Mouse (Mus musculus) layer of hippocampus, postnatal 36 days (tissue): ENCODE results near the gene Gna12. TPM values are rescaled to one million over a fixed set of nuclear protein-coding genes. Genes with fewer than 3 reads are reported as not detected.
A peak's percentile ranks its signal among the peaks of the same experiment; 100 is the strongest.

Experiments used
- DNase-seq, 2 experiments: peaks; one replicate each; pipeline ENCODE4 v3.0.0; 2022
- total RNA-seq, 2 experiments: library from RNA; stranded (reverse); gene quantifications; 2 replicates each; pipeline ENCODE4 v1.2.3; 2021

The Gna12 gene
- total RNA-seq, 2 experiments from 2014 or later = 94.9 to 97.7 TPM

DNA sequence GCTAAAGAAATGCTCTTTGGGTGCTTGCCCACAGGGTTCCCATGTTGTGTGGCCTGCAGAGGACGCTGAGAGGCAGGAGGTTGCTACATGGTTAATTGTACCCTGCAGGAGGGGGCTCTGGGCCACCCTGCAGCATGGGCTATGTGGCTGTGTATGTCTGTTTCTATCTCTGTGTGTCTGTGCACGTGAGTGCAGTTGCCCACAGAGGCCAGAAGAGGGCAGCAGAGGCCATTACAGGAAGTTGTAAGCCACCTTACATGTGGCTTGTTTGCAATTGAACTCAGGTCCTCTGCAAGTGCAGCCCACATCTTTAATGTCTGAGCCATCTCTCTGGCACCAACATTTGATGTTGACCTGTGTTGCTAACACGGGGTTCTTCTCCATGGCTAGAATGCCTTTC lies 77.6 kb downstream of the Gna12 start:
- no peak for DNase-seq

DNA sequence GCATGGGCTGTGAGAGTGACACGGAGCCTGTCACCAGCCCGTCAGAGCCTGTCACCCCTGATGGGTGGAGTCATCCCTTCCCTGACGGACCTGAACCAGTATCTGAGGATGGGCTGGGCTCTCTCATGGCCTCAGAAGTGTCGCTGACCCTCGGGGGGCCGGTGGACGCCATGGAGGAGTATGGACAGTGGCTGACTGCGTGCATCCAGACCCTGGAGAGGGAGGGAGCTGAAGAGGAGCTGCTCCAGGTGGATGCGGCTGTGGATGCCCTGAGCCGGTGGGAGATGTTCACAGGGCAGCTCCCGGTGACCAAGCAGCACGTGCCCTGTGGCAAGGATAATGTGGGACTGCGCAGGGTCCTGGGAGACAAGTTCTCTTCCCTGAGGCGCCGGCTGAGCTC lies 78.2 kb downstream of the Gna12 start:
- DNase-seq = no peak

DNA sequence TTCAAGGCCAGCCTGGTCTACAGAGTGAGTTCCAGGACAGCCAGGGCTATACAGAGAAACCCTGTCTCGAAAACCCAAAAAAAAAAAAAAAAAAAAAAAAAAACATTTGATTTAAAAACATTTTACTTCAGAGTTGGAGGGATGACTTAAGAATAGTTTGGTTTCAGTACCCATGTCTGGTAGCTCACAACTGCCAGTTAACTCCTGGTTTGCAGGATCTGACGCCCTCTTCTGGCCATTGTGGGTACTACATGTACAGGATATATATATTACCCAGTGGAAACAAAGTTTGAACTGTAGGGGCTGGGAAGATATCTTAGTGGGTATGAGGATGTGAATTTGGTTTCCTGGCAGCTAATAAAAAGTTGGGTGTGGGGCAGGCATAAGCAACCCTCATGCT lies 79.3 kb downstream of the Gna12 start:
- DNase-seq = no peak

DNA sequence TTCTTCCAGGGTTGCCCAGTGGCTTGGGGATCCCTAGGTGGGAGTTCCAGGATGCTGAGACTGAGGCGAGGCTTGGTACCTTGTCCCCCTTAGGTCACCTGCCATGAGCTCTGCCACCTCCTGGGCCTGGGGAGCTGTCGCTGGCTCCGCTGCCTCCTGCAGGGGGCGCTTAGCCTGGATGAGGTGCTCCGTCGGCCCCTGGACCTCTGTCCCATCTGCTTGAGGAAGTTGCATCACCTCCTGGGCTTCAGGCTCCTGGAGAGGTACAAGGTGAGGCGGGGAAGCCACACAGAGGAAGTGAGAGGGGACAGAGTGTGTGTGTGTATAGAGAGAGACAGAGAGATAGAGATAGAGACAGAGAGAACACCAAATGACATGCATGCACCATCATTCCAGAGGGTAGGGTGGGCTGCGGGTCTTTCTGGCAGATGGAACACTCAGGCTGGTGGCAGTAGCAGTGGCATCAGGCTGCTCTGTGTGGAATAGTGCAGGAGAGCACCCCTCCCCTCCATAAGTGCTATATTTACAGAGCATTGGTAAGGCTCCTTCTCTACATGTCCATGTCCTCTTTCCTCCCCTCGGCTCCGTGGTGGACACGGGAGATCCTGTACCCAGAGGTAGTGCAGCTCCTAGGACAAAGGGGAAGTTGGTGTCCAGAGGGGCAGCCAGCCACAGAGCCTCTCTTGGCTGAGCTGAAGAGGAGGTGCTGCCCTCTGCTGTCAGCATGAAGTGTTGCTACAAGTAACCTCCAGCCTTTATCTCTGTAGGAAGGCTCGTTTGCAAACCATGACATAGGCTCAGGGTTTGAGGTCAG lies 81.0 kb downstream of the Gna12 start:
- peak; percentile 69 to 70 for DNase-seq

DNA sequence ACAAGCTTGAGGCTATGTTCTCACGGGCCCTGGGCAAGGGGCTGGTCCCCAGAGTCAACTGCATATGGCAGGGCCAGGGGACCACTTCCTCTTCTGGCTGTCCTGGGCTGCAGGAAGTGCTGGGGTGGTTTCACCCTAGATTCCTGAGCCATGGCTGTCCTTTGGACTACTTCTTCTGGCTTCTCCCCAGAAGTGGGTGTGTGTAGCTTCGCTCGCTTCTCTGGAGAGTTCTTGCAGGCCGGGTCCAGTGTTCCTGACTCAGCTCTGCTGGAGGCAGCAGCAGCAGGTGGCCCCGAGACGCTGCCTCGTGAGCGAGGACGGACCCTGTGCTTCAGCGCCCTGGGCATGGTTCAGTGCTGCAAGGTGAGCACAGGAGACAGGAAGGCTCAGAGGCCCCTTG lies 81.8 kb downstream of the Gna12 start:
- no peak for DNase-seq

DNA sequence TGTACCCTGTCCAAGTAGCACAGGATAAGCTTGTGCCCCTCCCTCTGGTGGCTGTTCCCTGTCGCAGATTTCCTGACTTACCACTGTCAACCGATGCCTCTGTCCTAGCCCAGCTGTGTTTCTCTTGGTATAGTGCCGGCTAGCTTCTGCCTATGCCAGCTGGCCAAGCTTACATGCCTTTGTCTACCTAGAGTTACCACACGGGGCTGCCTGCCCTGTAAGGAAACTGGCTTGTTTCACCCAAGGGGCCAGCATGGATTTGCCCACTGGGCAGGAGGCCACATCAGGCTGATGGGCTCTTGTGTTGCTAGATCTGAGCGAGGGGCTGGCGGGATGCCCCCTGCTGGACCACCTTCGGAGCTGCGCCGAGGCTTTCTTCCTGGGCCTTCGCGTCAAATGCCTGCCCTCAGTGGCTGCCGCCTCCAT lies 86.5 kb downstream of the Gna12 start:
- DNase-seq = no peak

DNA sequence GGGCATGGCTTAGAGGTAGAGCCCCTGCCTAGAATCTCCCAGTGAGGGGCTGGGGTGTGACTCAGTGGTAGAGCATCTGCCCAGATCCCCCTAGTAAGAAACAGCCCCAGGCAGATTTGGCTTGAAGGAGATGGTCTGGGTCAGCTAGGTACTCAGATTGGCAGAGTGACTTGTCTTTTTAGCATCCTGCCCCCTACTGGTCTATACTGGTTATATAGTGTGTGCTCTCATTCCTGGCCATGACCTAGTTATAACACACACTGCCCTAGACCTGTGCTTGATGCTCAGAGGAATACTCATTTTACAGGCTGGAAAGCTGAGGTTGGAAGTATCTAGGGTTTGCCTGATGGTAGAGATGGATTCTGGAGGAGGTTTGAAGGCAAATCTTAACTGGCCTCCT lies 88.4 kb downstream of the Gna12 start:
- DNase-seq = no peak

DNA sequence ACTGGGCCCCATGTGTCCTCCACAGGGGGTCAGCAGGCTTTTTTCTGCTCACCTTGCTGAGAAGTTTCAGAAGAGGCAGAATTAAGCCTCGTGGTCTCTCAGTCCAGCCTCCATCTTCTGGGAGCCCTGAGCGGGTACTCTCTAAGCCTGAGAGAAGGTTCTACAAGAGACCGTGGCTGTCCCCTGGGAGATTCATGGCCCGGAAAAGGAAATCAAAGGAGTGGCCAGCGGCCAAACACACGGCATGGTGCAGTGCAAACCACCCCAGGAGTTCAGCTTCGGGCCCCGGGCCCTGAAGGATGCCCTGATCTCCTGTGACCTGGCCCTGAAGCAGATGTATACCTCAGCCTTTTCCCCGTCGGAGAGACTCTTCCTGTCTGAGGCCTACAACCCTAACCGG lies 89.2 kb downstream of the Gna12 start:
- DNase-seq = no peak

DNA sequence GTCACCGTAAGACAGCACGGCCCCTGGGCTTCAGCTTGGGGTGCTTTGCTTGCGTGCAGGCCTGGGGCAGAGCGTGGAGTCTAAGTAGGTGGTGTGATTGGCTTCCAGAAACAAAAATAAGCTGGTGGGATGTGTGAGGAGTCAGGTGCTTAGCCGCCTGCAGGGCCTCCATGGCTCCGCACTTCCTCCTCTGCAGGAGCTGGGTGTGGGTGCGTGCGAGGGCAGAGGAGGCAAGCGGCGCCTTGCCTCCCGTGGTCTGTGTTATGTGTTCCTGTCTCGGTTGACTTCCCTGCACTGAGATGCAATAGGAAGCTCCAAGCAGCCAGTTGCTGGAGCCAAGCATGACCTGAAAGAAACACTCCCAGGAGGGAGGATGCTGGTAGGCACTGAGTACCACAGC lies 90.4 kb downstream of the Gna12 start:
- no peak for DNase-seq

DNA sequence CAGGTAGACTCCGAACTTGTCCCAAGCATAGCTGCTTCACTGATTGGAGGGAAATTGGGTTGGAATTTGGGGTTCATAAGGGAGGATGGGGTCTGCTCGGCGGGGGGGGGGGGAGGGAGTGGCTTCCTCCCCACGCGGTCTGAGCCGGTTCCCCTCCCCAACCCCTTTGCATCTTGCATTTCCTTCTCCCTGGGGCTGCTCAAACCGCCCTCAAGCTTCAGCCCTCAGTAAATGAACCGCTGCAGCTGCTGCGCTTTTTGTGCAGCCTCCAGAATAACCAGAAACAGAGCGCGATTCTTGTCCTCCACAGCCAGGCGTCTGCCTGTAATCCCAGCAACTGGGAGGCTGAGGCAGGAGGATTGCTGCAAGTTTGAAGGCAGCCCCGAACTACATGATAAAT lies 94.1 kb downstream of the Gna12 start:
- no peak for DNase-seq

DNA sequence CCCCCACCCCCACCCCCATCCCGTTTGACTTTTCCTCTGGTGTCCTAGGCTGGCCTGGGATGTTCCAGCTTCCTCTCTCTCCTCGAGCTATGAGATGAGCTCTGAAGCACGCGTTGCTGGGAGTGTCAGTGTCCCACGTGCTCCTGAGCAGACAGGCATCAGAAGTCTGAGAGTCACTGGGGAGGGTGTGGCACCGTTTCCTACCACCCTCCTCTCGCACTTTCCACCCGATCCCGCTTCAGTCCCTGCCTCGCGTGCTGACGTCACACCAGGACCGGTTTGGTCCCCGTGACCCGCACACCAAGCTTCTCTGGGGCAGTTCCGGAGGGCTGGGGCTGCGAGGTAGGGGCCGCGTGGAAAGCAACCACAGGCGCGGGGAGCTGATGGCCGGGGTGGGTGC lies 94.9 kb downstream of the Gna12 start:
- DNase-seq = no peak

DNA sequence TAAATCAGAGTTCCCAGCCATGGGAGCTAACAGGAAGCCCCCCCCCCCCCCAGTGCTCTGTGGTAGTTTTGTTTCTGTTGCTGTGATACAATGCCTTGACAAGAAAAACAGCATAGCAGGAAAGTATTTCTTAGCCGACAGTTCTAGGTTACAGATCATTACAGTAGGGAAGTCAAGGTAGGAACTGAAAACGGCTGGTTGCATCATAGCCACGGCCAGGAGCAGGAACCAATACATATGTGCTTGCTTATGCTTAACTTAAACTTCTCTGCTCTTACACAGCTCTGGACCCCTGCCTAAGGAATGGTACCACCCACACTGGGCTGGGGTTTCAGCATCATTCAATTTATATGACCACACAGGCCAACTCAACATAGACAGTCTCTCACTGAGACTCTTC lies 96.9 kb downstream of the Gna12 start:
- DNase-seq = no peak

DNA sequence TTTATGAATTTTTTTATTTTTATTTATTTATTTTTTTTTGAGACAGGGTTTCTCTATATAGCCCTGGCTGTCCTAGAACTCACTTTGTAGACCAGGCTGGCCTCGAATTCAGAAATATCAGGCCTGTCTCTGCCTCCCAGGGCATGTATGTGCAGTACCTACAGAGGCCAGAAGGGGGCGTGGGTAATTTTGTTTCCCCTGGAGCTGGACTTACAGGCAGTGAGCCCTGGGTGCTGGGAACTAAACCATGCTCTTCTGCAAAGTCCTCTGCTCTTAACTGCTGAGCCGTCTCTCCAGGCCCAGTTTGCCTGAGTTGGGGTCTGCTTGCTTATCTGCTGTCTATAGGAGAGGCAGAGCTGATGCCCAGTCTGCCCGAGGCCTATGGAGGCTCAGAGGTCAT lies 98.0 kb downstream of the Gna12 start:
- DNase-seq = no peak

DNA sequence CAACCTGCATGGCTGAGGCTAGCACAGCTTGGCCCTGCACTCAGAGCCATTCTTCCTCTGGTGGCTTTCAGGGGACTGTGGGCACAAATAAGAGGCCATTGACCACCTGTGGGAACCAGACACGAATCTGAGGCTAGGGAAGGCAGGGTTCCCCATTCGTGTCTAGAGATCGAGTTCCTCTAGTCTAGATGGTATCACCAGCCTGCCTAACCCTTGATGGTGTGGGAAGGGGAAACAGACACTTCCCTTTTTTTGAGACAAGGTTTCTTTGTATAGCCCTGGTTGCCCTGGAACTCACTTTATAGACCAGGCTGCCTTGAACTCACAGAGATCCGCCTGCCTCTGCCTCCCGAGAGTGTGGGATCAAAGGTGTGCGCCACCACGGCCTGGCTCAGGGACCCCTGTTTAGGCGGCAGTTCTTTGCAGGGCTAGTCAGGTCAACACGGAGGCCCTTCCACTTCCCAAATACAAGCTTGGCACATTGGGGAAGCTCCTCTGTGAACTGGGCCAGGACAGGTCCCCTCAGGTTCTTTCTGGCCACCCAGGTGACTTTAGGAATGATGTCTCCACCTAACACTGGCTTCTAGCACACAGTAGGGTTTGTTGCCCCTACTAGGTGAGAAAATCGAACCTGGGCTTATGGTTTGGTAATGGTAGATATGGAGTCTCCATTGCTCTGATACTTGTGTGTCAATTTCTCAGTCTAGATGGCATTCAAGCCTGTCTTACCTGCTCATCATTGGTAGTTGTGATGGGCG lies 99.0 kb downstream of the Gna12 start:
- no peak for DNase-seq

DNA sequence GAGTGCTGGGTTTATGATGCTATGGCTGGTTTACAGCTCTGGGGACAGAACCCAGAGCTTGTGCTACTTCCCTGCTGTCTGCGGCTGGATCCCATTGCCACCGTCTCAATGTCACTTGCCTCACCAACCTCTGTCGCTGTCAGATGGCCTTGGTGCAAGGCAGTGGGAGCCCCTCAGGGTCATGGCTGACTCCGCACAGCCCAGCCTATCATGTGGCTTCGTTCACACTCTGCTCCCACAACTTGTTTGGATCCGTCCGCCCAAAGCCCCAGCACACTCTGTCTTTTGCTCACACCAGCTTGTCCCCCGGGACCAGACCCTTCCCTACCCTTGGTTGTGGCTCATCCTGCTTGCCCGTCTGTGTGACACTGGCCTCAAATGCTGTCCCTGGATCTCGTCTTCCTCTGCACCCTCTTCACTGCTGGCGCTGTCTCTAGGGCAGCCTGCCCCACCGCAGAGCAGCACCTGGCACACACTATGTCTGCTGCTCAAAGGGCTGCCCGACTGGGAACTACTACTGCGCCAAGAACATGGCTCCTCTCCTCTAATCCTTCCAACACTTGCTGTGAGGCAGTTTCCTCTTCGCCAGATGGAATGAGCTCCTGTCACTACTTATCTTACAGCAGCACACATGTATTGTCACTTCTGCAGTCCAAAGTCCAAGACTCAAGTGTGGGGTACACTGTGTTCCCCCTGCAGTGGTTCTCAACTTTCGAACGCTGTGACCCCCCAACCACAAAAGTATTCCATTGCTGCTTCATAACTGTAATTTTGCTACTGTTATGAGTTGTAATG lies 103.1 kb downstream of the Gna12 start:
- DNase-seq = no peak

DNA sequence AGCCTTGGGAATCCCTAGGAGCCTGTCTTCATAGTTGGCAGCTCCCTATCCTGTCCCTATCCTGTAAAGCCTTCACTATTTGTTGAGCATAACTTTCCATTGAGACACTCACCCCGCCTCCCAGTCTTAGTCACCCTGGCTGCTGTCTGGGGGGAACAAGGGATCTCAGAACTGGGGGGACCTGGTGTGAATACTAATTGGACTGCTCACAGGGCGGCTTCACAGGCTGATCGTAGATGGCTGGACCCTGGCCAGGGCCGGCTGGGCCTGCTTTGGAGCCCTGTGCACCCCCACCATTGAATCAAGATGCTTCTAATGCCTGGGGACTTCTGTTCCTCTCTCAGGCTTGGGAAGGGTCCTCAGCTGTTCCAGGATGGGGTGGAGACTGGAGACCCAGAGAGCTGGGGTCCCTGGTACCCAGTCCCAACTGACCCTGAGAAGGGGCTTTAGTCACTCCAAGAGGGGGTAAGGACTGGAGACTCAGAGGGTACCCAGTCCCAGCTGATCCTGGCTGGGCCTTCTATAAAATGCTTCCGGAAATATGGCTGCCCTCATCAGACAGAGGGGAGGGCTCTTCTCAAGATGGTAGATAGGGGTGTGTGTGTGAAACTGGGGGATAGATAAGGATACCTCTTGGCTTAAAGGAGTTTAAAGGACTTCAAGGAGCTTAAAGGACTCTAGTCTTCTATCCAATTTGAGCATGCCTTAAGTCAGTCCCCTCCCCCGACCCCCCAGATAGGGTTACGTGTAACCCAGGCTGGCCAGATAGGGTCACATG lies 104.0 kb downstream of the Gna12 start:
- DNase-seq = peak in 1 of 2 experiments; percentile 58

DNA sequence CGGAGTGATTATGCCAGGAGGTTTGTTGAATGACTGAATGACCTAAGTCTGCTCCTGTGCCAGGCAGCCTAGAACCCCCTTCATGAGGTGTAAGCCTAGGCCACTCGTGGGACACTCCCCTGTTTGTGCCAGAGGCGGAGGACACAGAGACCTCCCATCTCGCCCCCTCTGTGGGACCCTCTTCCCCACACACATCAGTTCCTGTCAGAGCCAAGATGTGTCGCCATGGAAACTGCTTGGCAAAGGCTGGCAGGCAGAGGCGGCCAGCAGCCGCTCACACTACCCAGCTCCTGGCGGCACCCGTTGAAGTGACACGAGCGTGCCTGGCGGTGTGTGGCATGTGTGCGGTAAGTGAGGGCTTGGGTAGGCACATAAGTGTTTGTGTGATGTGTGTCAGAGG lies 106.4 kb downstream of the Gna12 start, which contains the start of gene Amz1:
Gene Amz1 (plus strand): TSS at position 306 of the 400 bp plus-strand sequence.
- DNase-seq = peak; percentile 68 to 76

DNA sequence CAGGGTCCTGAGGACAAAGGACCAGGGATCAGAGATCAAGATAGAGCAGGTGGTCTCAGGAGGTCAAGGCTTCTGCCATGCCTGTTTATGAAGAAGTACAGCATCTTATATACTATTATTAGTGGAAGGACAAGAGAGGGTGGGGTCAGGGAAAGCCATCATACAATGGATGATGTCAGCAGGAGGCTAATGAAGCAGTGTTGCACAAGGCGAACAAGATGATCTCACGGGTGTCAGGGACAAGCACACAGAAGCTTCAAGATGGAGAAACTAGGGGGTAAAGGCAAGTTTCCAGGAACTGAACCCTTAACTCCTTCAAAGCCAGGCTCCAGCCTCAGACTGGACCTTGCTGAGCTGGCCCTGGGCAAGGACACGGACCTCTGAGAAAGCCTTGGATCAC lies 108.1 kb downstream of the Gna12 start:
- DNase-seq = no peak

DNA sequence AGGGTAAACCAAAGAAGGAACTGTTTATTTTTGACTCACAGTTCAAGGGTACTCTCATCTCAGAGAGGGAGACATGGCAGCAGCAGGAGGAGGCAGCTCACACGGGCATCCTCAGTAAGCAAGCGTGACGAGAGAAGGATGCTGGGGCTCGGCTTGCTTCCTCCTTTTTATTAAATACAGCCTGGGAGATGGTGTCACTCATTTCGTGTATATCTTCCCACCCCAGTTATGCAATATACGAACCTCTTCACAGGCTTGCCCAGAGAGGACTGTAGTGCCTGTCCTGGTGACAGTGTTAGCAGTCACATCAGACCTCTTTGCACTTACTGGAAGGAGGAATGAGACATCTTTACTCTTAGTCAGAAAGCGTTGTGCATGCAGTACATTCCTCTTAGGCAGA lies 109.5 kb downstream of the Gna12 start:
- no peak for DNase-seq

DNA sequence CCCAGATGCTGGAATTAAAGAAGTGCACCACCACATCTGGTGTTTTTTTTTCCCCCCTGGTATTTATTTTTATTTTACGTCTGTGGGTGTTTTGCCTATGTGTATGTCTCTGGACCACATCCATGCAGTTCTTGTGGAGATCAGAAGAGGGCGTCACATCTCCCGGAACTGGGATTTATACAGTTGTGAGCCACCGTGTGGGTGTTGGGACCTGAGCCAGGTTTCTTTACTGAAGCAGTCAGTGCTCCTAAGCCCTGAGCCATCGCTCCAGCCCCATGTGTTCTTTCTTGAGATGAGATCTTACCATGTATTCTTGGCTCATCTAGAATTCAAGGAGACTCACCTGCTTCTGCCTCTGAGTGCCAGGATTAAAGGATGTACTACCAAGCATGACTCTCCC lies 119.2 kb downstream of the Gna12 start:
- DNase-seq = no peak

DNA sequence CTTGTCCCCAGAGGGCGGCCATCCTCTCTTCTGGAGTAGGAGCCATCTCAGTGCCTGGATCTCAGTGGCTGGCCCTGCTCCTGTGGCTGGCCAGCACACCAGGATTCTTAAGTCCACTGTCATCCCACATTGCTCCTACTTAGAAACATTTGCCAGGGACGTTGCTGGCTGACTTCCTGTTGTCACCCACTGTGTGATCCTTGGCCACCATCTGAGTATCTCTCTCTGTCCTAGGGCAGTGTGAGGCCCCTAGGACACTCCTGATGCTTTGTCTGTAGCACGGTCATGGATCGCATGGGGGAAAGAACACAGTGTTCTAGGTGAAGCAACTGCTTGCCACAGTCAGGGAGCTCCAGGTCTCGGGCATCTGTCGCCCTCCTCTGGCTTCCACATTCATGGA lies 119.9 kb downstream of the Gna12 start:
- DNase-seq = no peak
